Mouse (Mus musculus) intestine, postnatal 0 days (tissue): ENCODE measurements around the gene Fto. TPM values are rescaled to one million over a fixed set of nuclear protein-coding genes. Genes with fewer than 3 reads are reported as not detected.

ENCODE experiments used
- ATAC-seq: fragments of 200-750 bp; cut with Nextera tagmentation; 2 replicates; pipeline ENCODE4 v1.8.0; 2017; ENCODE audit warnings: mild to moderate bottlenecking, moderate TSS enrichment, moderate library complexity
- H3K27ac ChIP-seq: fragments of 300-500 bp; sonication (generic); 2 replicates; pipeline ENCODE4 v1.5.1; 2014; ENCODE audit warnings: mild to moderate bottlenecking, low read depth, low read length, moderate library complexity
- H3K27me3 ChIP-seq: fragments of 300-500 bp; sonication (generic); replicated peaks from 2 replicates; pipeline ENCODE4 v1.6.1; 2014; ENCODE audit warnings: low read length, mixed read lengths; ENCODE audit not compliant: control insufficient read depth, insufficient read depth
- H3K36me3 ChIP-seq: fragments of 300-500 bp; sonication (generic); 2 replicates; pipeline ENCODE4 v1.6.1; 2014; ENCODE audit warnings: mild to moderate bottlenecking, moderate library complexity; ENCODE audit not compliant: control insufficient read depth, insufficient read depth
- H3K4me1 ChIP-seq: fragments of 300-500 bp; sonication (generic); replicated peaks from 2 replicates; pipeline ENCODE4 v1.6.1; 2014; ENCODE audit warnings: antibody characterized with exemption, low read length, mixed read lengths; ENCODE audit not compliant: control insufficient read depth, insufficient read depth
- H3K4me2 ChIP-seq: fragments of 300-500 bp; sonication (generic); replicated peaks from 2 replicates; pipeline ENCODE4 v1.6.1; 2014; ENCODE audit warnings: low read depth, mild to moderate bottlenecking, moderate library complexity
- H3K4me3 ChIP-seq: fragments of 300-500 bp; sonication (generic); 2 replicates; pipeline ENCODE4 v1.5.1; 2014; ENCODE audit warnings: low read depth, low read length
- H3K9ac ChIP-seq: fragments of 300-500 bp; sonication (generic); 2 replicates; pipeline ENCODE4 v1.6.1; 2014; ENCODE audit warnings: mild to moderate bottlenecking, low read depth, low read length
- H3K9me3 ChIP-seq: fragments of 300-500 bp; sonication (generic); 2 replicates; pipeline ENCODE4 v1.6.1; 2016; ENCODE audit warnings: mixed run types; ENCODE audit not compliant: control insufficient read depth
- CTCF ChIP-seq: sonication (generic); IDR thresholded peaks from 2 replicates; pipeline ENCODE4 v1.5.1; 2016; ENCODE audit warnings: low read depth, mild to moderate bottlenecking, control low read depth, antibody characterized with exemption, moderate library complexity
- WGBS: fragments of 180-500 bp; shearing (Covaris S2); extraction: QIAGEN DNeasy Blood & Tissue Kit; methylation state at CpG from one replicate; pipeline ENCODE4 v1.1.7; 2014; 5-methylcytosine and 5-hydroxymethylcytosine counted together
- polyA plus RNA-seq: library from polyadenylated mRNA; unstranded; fragments of >200 nt; fragmentation: Nextera tagmentation; extraction: Ambion mirVana; gene quantifications from 2 replicates; pipeline ENCODE4 v1.2.1, GENCODE M21; 2015

Fto gene
- polyA plus RNA-seq, 1 experiment from 2014 or later: 21.7 TPM

DNA sequence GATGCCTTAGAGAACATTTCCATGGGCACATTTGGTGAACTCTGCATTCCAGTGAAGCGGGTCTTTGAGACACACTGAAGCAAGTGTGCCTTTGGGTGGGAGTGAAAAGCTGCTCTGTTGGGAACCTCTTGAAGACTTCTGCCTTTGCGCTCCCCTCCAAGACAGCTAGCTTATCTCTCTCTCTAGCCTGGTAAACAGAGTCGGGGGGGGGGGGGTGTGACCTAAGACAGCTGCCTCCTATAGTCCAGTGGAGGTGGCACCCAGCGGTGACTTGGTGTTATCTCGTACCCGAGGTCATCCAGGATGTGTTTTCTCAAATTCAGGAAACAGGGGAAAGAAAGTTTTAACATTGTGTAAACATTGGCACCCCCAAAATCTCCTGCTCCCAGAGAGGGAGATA, 204.8 kb downstream of the Fto start:
- TF ChIP-seq CTCF: no peak
- H3K27me3 ChIP-seq: no peaks in the 10 kb centered on the region
- H3K9ac ChIP-seq: no peak overlapping the region
- ATAC-seq: no peak
- no peaks in the 10 kb centered on the region for H3K4me1 ChIP-seq
- no peaks in the 10 kb centered on the region for H3K36me3 ChIP-seq
- WGBS: 27% methylated on average over 6 of the region's 6 CpGs
- no peak overlapping the region for H3K4me2 ChIP-seq
- no peak overlapping the region for H3K27ac ChIP-seq
- H3K4me3 ChIP-seq: no peak overlapping the region
- H3K9me3 ChIP-seq: no peaks in the 10 kb centered on the region

DNA sequence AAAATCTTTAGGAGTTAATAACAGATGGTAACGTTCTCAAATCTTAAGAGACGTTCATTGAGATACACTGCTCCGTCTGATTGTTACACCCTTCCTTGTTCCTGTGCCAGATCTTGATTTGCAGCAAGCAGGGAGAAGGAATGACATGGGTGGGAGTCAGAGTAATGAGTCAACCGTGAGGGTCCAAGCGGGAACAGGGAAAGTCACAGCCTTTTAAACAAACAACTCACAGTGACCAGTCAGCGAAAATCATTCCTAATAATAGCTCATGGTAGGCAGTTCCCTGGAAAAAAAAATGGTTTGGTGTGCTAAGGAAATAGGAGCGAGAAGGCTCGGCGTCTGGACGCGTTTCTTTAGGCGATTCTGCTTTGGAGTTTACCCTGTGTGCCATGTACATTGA, 208.9 kb downstream of the Fto start:
- WGBS: 64% methylated on average over 12 of the region's 12 CpGs
- H3K27me3 ChIP-seq: no peaks in the 10 kb centered on the region
- no peak overlapping the region for H3K4me2 ChIP-seq
- H3K36me3 ChIP-seq: peaks cover 3% of the 10 kb centered on the region; the same call in 1 of the 2 replicates
- ATAC-seq: no peak
- no peak overlapping the region for H3K27ac ChIP-seq
- TF ChIP-seq CTCF: no peak
- H3K9me3 ChIP-seq: no peaks in the 10 kb centered on the region
- H3K9ac ChIP-seq: no peak overlapping the region
- no peaks in the 10 kb centered on the region for H3K4me1 ChIP-seq
- no peak overlapping the region for H3K4me3 ChIP-seq

DNA sequence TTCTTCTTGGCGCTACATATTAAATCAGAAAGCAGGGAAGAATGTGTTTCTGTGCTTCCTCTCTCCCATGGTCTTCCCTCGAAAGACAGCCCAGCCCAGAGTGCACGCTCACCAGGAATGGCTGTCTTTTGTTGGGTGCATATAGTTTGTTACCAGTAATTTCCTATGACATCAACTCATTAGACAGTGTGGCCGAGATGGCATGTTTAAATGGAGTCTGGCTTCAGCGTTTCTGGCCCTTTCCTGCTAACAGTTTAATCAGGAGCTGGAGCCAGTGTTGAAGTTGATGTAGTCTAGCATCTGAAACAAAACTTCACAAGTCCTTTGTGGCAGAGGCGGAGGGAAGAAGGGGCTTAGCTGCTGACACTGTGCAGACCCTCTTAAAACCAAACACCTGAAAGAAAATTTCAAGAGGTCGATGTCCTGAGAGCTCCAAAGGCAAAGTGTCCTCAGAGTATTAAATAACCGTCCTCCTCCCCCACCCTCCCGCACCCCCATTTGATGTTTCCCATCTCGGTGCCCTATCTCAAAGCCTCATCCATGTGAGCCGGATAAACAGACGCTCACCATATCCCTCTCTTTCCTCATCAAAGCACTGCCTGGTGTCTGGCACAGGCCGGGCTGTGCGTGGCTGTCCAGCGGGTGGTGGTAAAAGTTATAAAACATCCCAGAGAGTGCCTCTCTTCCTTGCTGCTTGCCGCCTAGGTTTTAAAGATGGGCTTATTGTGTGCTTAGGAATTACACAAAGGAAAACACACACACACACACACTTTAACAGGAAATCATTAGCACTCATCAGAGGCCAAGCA, 210.9 kb downstream of the Fto start:
- H3K9ac ChIP-seq: no peak overlapping the region
- ATAC-seq: no peak
- no peak overlapping the region for H3K4me2 ChIP-seq
- peaks cover 3% of the 10 kb centered on the region; the same call in 1 of the 2 replicates for H3K36me3 ChIP-seq
- H3K9me3 ChIP-seq: no peaks in the 10 kb centered on the region
- no peak overlapping the region for H3K27ac ChIP-seq
- H3K4me3 ChIP-seq: no peak overlapping the region
- 0 out of 2 replicates have a peak, but pooled peaks cover 3% of the 10 kb centered on the region for H3K4me1 ChIP-seq
- WGBS: 63% methylated on average over 16 of the region's 16 CpGs
- H3K27me3 ChIP-seq: no peaks in the 10 kb centered on the region
- no peak for TF ChIP-seq CTCF

- no peak for TF ChIP-seq CTCF
- H3K4me1 ChIP-seq: 0 out of 2 replicates have a peak, but pooled peaks cover 3% of the 10 kb centered on the region
- no peak overlapping the region for H3K4me3 ChIP-seq
- no peak for ATAC-seq
- H3K4me2 ChIP-seq: no peak overlapping the region
- no peaks in the 10 kb centered on the region for H3K27me3 ChIP-seq
- no peaks in the 10 kb centered on the region for H3K9me3 ChIP-seq
- H3K9ac ChIP-seq: no peak overlapping the region
- WGBS: 36% methylated on average over 4 of the region's 4 CpGs
- H3K36me3 ChIP-seq: peaks cover 3% of the 10 kb centered on the region; the same call in 1 of the 2 replicates
- no peak overlapping the region for H3K27ac ChIP-seq
Measured at GRCm38 (mm10) chr8:91524865-91525250, 211.5 kb downstream of the Fto start.

DNA sequence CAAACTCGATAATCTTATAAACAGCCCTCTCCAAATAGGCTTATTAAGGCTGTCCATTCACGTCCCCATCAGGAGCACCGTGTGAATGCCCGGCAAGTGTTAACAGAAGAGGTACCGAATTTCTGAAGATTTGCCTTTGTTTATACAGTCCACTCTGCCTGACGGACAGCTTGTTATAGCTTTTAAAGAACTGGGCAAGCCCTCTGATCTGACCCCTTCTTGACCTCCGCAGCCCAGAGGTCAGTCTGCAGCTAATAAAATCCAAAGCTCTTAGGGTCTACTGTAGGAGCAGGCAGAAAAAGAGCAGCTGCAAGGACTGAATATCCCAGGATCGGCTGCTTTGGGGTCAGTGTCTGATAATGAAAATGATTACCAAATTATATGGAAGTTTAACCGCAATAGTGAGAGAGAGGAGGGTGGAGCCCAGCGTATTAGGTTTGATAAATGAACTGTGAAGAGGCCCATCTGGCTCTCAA, 212.1 kb downstream of the Fto start:
- Histone ChIP-seq H3K27me3 (no peaks in the 10 kb centered on the region), H3K4me1 (0 out of 2 replicates have a peak, but pooled peaks cover 3% of the 10 kb centered on the region), H3K9me3 (no peaks in the 10 kb centered on the region; the same call in 1 of the 2 replicates), H3K4me3 (no peak overlapping the region), H3K36me3 (peaks cover 3% of the 10 kb centered on the region; the same call in 1 of the 2 replicates), H3K27ac (no peak overlapping the region), H3K4me2 (no peak overlapping the region), H3K9ac (no peak overlapping the region)
- ATAC-seq: no peak
- 41% methylated on average over 10 of the region's 10 CpGs for WGBS
- no peak for TF ChIP-seq CTCF

- Histone ChIP-seq H3K4me2 (no peak overlapping the region), H3K9me3 (no peaks in the 10 kb centered on the region; the same call in 1 of the 2 replicates), H3K9ac (no peak overlapping the region), H3K4me1 (0 out of 2 replicates have a peak, but pooled peaks cover 6% of the 10 kb centered on the region), H3K4me3 (no peak overlapping the region), H3K27me3 (no peaks in the 10 kb centered on the region), H3K36me3 (peaks cover 3% of the 10 kb centered on the region; the same call in 1 of the 2 replicates), H3K27ac (no peak overlapping the region)
- no peak for ATAC-seq
- 45% methylated on average over 2 of the region's 2 CpGs for WGBS
- TF ChIP-seq CTCF: no peak
Measured at GRCm38 (mm10) chr8:91528967-91529366, 215.6 kb downstream of the Fto start.
